Comparison of ENCODE assay signal across 28 mouse cellular contexts in genomic region chr16:40375314-40375713, GRCm38 (mm10).
"Had no signal": no experiment of that assay in that cellular context is flagged by ENCODE, and none has a peak within 500 bp of the region (broad histone marks: within the 10 kb centered on the region; RNA-seq: fewer than 3 reads in every experiment).

No protein-coding gene starts in this region.

- DNase-seq: cerebellum, adult 2 months; cerebellum, adult 8-10 months; cerebellum, adult 9-10 months; cerebellum, postnatal 10 days; cerebellum, postnatal 14 days; cerebellum, postnatal 25 days; cerebellum, postnatal 36 days; embryo, embryonic 11 days; forebrain, postnatal 0 days; gastrocnemius, adult 2 months; gastrocnemius, postnatal 10 days; gastrocnemius, postnatal 25 days; gastrocnemius, postnatal 36 days; heart, adult 11 months; heart, adult 18-20 months; heart, adult 2 months had no signal

- H3K9me3 ChIP-seq: embryonic facial prominence, embryonic 10.5 days; embryonic facial prominence, embryonic 12.5 days; embryonic facial prominence, embryonic 13.5 days; embryonic facial prominence, embryonic 15.5 days; forebrain, embryonic 10.5 days; forebrain, embryonic 12.5 days; forebrain, embryonic 13.5 days; forebrain, embryonic 15.5 days; heart, embryonic 10.5 days had no signal

- H3K9ac ChIP-seq: embryonic facial prominence, embryonic 12.5 days; embryonic facial prominence, embryonic 13.5 days; embryonic facial prominence, embryonic 15.5 days; forebrain, embryonic 12.5 days; forebrain, embryonic 13.5 days; forebrain, embryonic 15.5 days; forebrain, postnatal 0 days had no signal

- H3K4me3 ChIP-seq: embryonic facial prominence, embryonic 10.5 days; embryonic facial prominence, embryonic 12.5 days; embryonic facial prominence, embryonic 13.5 days; embryonic facial prominence, embryonic 15.5 days; erythroblast, embryonic 14.5 days; forebrain, embryonic 10.5 days; forebrain, embryonic 12.5 days; forebrain, embryonic 13.5 days; forebrain, embryonic 15.5 days; gastrocnemius, adult 2 months; heart, adult 2 months; heart, embryonic 10.5 days had no signal

- H3K27me3 ChIP-seq: embryonic facial prominence, embryonic 12.5 days; embryonic facial prominence, embryonic 13.5 days; embryonic facial prominence, embryonic 15.5 days; forebrain, embryonic 12.5 days; forebrain, embryonic 13.5 days; forebrain, embryonic 15.5 days had no signal

- H3K36me3 ChIP-seq: embryonic facial prominence, embryonic 10.5 days; embryonic facial prominence, embryonic 12.5 days; embryonic facial prominence, embryonic 13.5 days; embryonic facial prominence, embryonic 15.5 days; forebrain, embryonic 10.5 days; forebrain, embryonic 12.5 days; forebrain, embryonic 15.5 days; heart, embryonic 10.5 days had no signal

- H3K4me1 ChIP-seq: embryonic facial prominence, embryonic 10.5 days; embryonic facial prominence, embryonic 12.5 days; embryonic facial prominence, embryonic 13.5 days; embryonic facial prominence, embryonic 15.5 days; heart, embryonic 10.5 days had no signal

- H3K27ac ChIP-seq: embryonic facial prominence, embryonic 10.5 days; embryonic facial prominence, embryonic 12.5 days; embryonic facial prominence, embryonic 13.5 days; embryonic facial prominence, embryonic 15.5 days; forebrain, embryonic 10.5 days; forebrain, embryonic 12.5 days; forebrain, embryonic 13.5 days; forebrain, embryonic 15.5 days; gastrocnemius, adult 2 months; heart, adult 2 months; heart, embryonic 10.5 days had no signal

- H3K4me2 ChIP-seq: embryonic facial prominence, embryonic 12.5 days; embryonic facial prominence, embryonic 13.5 days; embryonic facial prominence, embryonic 15.5 days; forebrain, embryonic 12.5 days; forebrain, embryonic 13.5 days; forebrain, embryonic 15.5 days had no signal

- ATAC-seq: forebrain, embryonic 13.5 days; forebrain, embryonic 14.5 days; forebrain, embryonic 15.5 days; forebrain, embryonic 16.5 days; forebrain, postnatal 0 days had no signal
